Mouse (Mus musculus): Measurements from ENCODE around the gene Itsn1.

DNA sequence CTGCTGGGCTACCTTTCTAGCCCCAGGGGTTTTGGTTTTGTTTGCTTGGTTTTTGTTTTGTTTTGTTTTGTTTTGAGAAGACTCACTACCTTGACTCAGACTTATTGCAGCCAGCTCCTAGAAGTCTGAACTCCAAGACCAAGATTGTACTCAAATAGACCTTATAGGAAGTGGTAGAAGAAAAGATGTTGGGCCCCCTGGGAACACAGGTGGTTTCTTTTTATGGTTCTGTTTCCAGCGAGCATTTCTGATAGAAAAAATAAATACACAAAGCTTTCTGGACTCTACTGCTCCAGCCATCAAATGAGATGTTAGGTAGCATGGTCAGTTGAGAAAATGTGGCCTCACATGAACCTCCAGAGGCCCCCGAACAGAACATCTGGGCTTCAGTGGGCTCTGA, 150.0 kb downstream of the Itsn1 start:
- TF ChIP-seq CTCF (IDR thresholded peaks at IDR 0.05; ENCODE audit: borderline replicate concordance, extremely low read depth, insufficient read depth, insufficient read length) (no peak), POLR2A (IDR thresholded peaks at IDR 0.05; ENCODE audit: borderline replicate concordance, extremely low read depth, insufficient read depth, insufficient read length, poor library complexity, severe bottlenecking) (no peak)

All from brain, embryonic 14.5 days (tissue).